Mouse (Mus musculus): ENCODE data around the gene Zfp704. TPM values are rescaled to one million over a fixed set of nuclear protein-coding genes. Genes with fewer than 3 reads are reported as not detected.

Zfp704 gene
- total and polyA plus RNA-seq, 3 experiments = under 0.01 TPM; not detected in 2

- TF ChIP-seq CTCF (IDR thresholded peaks at IDR 0.05 in 2 of 3, conservative IDR thresholded peaks at IDR 0.05 in 1 of 3; ENCODE audit: control insufficient read depth in 1 of 3, insufficient read depth in 1 of 3, low read depth in 2 of 3, low read length in 3 of 3, poor library complexity in 1 of 3, severe bottlenecking in 1 of 3) = no peak
- H3K4me3 ChIP-seq (ENCODE audit: control insufficient read depth in 1 of 2, insufficient read depth in 1 of 2, low read depth in 2 of 2, low read length in 2 of 2) = no peak overlapping the region
- no peaks in the 10 kb centered on the region for H3K36me3 ChIP-seq (ENCODE audit: control insufficient read depth in 1 of 2, insufficient read depth in 2 of 2, low read length in 2 of 2)
- no peak for DNase-seq (ENCODE audit: low read depth, low spot score)
- no peaks in the 10 kb centered on the region for H3K4me1 ChIP-seq (ENCODE audit: control insufficient read depth in 1 of 2, insufficient read depth in 2 of 2, low read length in 2 of 2)
- H3K27me3 ChIP-seq (ENCODE audit: control insufficient read depth in 1 of 2, insufficient read depth in 2 of 2, low read length in 2 of 2) = no peaks in the 10 kb centered on the region
- H3K9ac ChIP-seq (ENCODE audit: control insufficient read depth, low read depth, low read length, poor library complexity, severe bottlenecking) = no peak overlapping the region
- no peaks in the 10 kb centered on the region for H3K79me2 ChIP-seq (ENCODE audit: control insufficient read depth, insufficient read depth, low read length, poor library complexity)
- no peak overlapping the region for H3K27ac ChIP-seq (ENCODE audit: control insufficient read depth, low read depth, low read length)
- H3K9me3 ChIP-seq (replicated peaks; ENCODE audit: insufficient read depth, low read length) = no peaks in the 10 kb centered on the region
These were observed 4.9 kb downstream of the Zfp704 start for GRCm38 (mm10) chr3:9604941-9605340.

- Histone ChIP-seq H3K36me3 (ENCODE audit: control insufficient read depth in 1 of 2, insufficient read depth in 2 of 2, low read length in 2 of 2) (no peaks in the 10 kb centered on the region), H3K9ac (ENCODE audit: control insufficient read depth, low read depth, low read length, poor library complexity, severe bottlenecking) (no peak overlapping the region), H3K4me1 (ENCODE audit: control insufficient read depth in 1 of 2, insufficient read depth in 2 of 2, low read length in 2 of 2) (no peaks in the 10 kb centered on the region), H3K4me3 (ENCODE audit: control insufficient read depth in 1 of 2, insufficient read depth in 1 of 2, low read depth in 2 of 2, low read length in 2 of 2) (no peak overlapping the region), H3K27ac (ENCODE audit: control insufficient read depth, low read depth, low read length) (no peak overlapping the region), H3K79me2 (ENCODE audit: control insufficient read depth, insufficient read depth, low read length, poor library complexity) (no peaks in the 10 kb centered on the region), H3K27me3 (ENCODE audit: control insufficient read depth in 1 of 2, insufficient read depth in 2 of 2, low read length in 2 of 2) (no peaks in the 10 kb centered on the region), H3K9me3 (replicated peaks; ENCODE audit: insufficient read depth, low read length) (no peaks in the 10 kb centered on the region)
- DNase-seq (ENCODE audit: low read depth, low spot score) = no peak
- TF ChIP-seq RAD21 (IDR thresholded peaks at IDR 0.05; ENCODE audit: low read depth, low read length) = no peak
- TF ChIP-seq TBP (IDR thresholded peaks at IDR 0.05; ENCODE audit: low read depth, low read length) = no peak
These were observed 6.0 kb downstream of the Zfp704 start for GRCm38 (mm10) chr3:9603866-9604265.

GRCm38 (mm10) chr3:9600577-9600976, 9.3 kb downstream of the Zfp704 start:
- no peak overlapping the region for H3K9ac ChIP-seq (ENCODE audit: control insufficient read depth, low read depth, low read length, poor library complexity, severe bottlenecking)
- no peaks in the 10 kb centered on the region for H3K27me3 ChIP-seq (ENCODE audit: control insufficient read depth in 1 of 2, insufficient read depth in 2 of 2, low read length in 2 of 2)
- H3K27ac ChIP-seq (ENCODE audit: control insufficient read depth, low read depth, low read length) = no peak overlapping the region
- H3K36me3 ChIP-seq (ENCODE audit: control insufficient read depth in 1 of 2, insufficient read depth in 2 of 2, low read length in 2 of 2) = no peaks in the 10 kb centered on the region
- H3K79me2 ChIP-seq (ENCODE audit: control insufficient read depth, insufficient read depth, low read length, poor library complexity) = no peaks in the 10 kb centered on the region
- DNase-seq (ENCODE audit: low read depth, low spot score) = no peak
- H3K4me1 ChIP-seq (ENCODE audit: control insufficient read depth in 1 of 2, insufficient read depth in 2 of 2, low read length in 2 of 2) = no peaks in the 10 kb centered on the region
- no peaks in the 10 kb centered on the region for H3K9me3 ChIP-seq (replicated peaks; ENCODE audit: insufficient read depth, low read length)
- no peak overlapping the region for H3K4me3 ChIP-seq (ENCODE audit: control insufficient read depth in 1 of 2, insufficient read depth in 1 of 2, low read depth in 2 of 2, low read length in 2 of 2)
- TF ChIP-seq NELFE (IDR thresholded peaks at IDR 0.05; ENCODE audit: low read depth, low read length) (no peak), TAL1 (IDR thresholded peaks at IDR 0.05; ENCODE audit: low read length) (no peak), ZKSCAN1 (IDR thresholded peaks at IDR 0.05; ENCODE audit: low read depth, low read length) (no peak), EP300 (IDR thresholded peaks at IDR 0.05; ENCODE audit: low read depth in 1 of 2, low read length in 2 of 2) (no peak), UBTF (IDR thresholded peaks at IDR 0.05; ENCODE audit: borderline replicate concordance, insufficient read depth, low read depth, low read length) (no peak), USF1 (IDR thresholded peaks at IDR 0.05; ENCODE audit: low read depth, low read length) (no peak), ETS1 (IDR thresholded peaks at IDR 0.05; ENCODE audit: low read depth, low read length) (no peak), POLR2AphosphoS5 (IDR thresholded peaks at IDR 0.05; ENCODE audit: borderline replicate concordance, low read depth, low read length) (no peak), KAT2A (conservative IDR thresholded peaks at IDR 0.05; ENCODE audit: low read depth, low read length) (no peak), GABPA (IDR thresholded peaks at IDR 0.05; ENCODE audit: low read depth, low read length) (no peak), JUND (IDR thresholded peaks at IDR 0.05; ENCODE audit: low read depth, low read length) (no peak), ZMIZ1 (IDR thresholded peaks at IDR 0.05; ENCODE audit: low read depth, low read length) (no peak), ZNF384 (IDR thresholded peaks at IDR 0.05; ENCODE audit: low read depth, low read length) (no peak), MEF2A (IDR thresholded peaks at IDR 0.05; ENCODE audit: extremely low read depth, insufficient replicate concordance, low read depth, low read length, poor library complexity, severe bottlenecking) (no peak), TCF12 (IDR thresholded peaks at IDR 0.05; ENCODE audit: low read depth, low read length) (no peak), BHLHE40 (IDR thresholded peaks at IDR 0.05; ENCODE audit: borderline replicate concordance, low read depth, low read length) (no peak), SIN3A (IDR thresholded peaks at IDR 0.05; ENCODE audit: low read length) (no peak), RCOR1 (IDR thresholded peaks at IDR 0.05; ENCODE audit: low read depth, low read length) (no peak), MAX (IDR thresholded peaks at IDR 0.05; ENCODE audit: low read length) (no peak)

Data from MEL (cell line).